Mouse (Mus musculus): ENCODE results near the gene Ankub1. TPM values are rescaled to one million over a fixed set of nuclear protein-coding genes. Genes with fewer than 3 reads are reported as not detected.

Gene Ankub1
- total RNA-seq, 2 experiments from 2014 or later = 1.1 to 1.3 TPM

DNA sequence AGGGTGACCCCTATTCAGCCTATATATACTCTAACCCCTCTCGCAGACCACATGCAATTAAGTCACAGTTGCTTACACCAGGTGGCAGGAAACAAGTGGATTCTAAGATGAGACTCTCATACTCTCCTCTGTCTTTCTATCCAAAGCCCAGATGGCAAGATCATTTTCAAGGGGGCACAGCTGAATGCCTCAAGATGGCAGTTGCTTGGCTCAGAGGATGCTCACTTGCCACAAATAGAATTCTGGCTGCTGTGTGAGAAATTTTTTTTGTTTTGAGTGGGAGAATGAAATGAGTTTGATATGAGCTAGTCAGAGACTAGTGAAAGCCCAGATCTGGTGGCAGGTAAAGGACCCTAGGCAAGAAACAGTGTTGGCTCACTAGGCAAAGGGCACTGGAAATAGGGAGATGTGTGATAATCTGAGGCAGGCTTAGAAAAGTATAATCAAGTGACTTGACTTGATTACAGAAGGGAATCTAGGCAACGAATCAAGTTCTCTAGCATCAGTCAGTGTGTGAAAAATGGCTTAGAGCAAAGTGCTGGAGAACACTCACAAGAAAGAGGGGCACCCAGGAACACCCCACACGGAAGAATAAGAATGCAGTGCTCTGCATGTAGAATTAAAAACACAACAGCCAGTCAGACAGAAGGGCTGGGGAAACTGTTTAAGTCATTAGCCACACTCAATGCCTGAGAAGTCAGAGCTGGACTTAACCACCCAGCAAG is 57.7 kb downstream of the Ankub1 start:
- Histone ChIP-seq H3K27ac (no peak overlapping the region), H3K4me3 (no peak overlapping the region)
- TF ChIP-seq CTCF (IDR thresholded peaks at IDR 0.05) = no peak
- intact Hi-C loops (cut with DNase I) = no loop called here
- DNase-seq (ENCODE audit: extremely low spot score in 1 of 2, low spot score in 2 of 2) = no peak

DNA sequence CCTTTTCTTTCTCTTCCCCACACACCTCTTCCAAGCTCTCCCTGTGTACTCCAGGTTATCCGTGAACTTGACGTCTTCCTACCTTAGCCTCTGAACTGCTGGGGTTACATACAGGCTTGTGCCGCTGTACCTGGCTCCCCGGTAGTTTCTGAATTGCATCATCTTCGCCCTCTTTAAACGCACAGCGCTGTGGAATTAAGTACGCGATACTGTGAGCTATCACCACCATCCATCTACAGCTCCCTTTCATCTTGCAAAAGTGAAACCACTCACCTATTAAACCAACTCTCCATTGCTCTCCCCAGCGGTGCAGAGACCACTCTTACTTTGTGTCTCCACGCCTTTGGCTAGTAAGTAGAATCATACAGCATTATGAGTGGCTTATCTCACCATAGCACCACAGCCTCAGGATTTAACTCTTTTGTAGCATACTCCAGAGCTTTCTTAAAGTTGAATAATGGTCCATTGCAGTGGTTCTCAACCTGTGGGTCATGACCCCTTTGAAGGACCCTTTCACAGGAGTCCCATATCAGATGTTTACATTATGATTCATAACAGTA is 65.6 kb downstream of the Ankub1 start:
- H3K27ac ChIP-seq = no peak overlapping the region
- intact Hi-C loops (cut with DNase I) = loop anchor here (5.0 kb wide), 1 partner anchor 360 kb away; no protein-coding TSS in a partner anchor
- no peak overlapping the region for H3K4me3 ChIP-seq
- no peak for DNase-seq (ENCODE audit: extremely low spot score in 1 of 2, low spot score in 2 of 2)
- no peak for TF ChIP-seq CTCF (IDR thresholded peaks at IDR 0.05)

DNA sequence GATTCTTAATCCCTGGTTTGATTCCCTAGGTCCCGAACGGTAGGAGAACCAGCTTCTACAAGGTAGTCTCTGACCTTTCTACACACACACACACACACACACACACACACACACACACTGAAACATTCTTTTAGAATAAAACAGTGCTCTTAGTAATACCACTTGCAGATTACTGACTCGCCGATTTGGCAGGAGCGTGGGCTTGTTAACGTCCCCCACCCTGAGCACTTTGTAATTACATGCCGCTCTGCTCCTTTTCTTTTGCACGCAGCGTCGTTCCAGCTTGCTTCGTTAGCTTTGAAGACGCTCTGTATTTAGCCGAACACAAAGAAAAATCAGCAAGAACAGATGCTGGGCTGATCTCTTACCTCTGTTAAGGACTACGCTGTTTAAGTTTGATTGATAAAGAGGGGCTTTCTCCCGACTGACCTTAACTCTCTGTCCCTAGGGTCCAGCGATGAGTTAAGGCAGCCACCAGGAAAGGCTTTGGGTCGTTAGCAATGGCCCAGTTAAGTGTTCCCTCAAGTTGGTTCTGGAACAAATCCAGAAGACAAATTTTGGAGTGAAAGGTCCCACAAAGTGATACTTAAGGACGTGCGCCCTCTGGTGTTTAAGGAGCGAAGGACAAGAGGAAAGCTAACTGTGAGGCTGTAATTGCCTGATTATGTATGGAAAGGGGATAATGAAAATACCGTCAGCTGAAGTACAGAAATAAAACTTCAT is 67.2 kb downstream of the Ankub1 start:
- intact Hi-C loops (cut with DNase I) = loop anchor here (1.0 to 5.0 kb wide), 3 partner anchors 154 to 358 kb away; no protein-coding TSS in a partner anchor
- Histone ChIP-seq H3K27ac (no peak overlapping the region), H3K4me3 (peak overlapping the region; percentile 44)
- peak; percentile 80 for TF ChIP-seq CTCF (IDR thresholded peaks at IDR 0.05)
- DNase-seq (ENCODE audit: extremely low spot score in 1 of 2, low spot score in 2 of 2) = peak; percentile 58 to 64

DNA sequence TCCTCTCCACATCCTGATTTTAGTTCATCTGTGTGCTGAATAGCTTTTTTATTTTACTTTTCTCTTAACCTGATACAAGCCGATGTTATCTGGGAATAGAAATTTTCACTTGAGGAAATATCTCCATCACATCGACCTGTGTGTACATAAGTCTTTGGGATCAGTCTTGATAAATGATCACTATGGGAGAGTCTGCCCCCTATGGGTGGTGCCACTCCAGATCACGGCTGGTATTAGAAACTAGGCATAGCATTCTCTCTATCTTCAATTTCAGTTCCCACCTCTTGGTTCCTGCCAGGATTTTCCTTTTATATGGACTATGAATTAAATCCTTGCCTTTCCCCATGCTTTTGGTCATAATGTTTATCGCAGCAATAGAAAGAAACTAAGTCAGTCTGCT is 72.9 kb downstream of the Ankub1 start:
- Histone ChIP-seq H3K4me3 (no peak overlapping the region), H3K27ac (no peak overlapping the region)
- intact Hi-C loops (cut with DNase I) = loop anchor here (2.0 kb wide), 1 partner anchor 43 kb away; no protein-coding TSS in a partner anchor
- no peak for DNase-seq (ENCODE audit: extremely low spot score in 1 of 2, low spot score in 2 of 2)
- TF ChIP-seq CTCF (IDR thresholded peaks at IDR 0.05) = peak; percentile 51

DNA sequence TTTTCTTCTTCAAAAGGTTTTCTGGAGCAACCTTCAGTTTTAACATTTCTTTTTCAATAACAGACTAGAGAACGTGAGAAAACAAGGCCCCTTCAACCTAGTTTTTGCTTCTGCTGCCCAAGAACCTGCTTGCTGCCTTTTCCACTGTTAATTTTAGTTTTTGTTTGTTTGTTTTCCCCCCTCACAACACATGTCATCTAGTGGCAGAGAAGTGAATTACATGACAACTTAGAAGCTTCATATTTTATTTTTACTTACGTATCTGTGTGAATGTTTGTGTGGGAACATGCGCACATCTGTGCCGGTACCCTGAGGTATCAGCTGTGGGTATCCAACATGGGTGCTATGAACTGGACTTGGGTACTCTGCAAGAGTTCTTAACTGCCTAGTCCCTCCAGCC is 76.9 kb downstream of the Ankub1 start:
- TF ChIP-seq CTCF (IDR thresholded peaks at IDR 0.05) = peak; percentile 47
- DNase-seq (ENCODE audit: extremely low spot score in 1 of 2, low spot score in 2 of 2) = no peak
- intact Hi-C loops (cut with DNase I) = no loop called here
- H3K4me3 ChIP-seq = no peak overlapping the region
- no peak overlapping the region for H3K27ac ChIP-seq

DNA sequence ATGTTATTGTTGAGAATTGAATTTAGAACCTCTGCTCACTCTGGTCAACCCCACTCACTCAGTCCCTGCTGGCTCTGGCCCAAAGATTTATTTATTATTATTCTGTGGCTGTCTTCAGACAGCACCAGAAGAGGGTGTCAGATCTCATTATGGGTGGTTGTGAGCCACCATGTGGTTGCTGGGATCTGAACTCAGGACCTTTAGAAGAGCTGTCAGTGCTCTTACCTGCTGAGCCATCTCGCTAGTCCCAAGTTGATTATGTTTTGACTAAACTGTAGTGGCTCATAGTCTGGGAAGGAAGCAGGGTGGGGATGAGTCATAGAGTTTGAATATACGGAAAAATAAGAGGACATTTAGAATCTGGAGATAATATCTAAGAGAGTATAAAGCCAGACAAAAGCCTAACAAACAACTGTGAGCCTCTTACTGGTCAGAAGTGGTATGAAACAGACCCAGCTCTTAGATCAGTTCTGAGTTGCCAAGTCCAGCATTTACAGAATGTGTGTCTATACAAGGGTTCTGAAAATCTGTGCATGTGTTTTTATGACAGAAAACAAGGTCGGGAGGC is 80.1 kb downstream of the Ankub1 start:
- intact Hi-C loops (cut with DNase I) = no loop called here
- no peak for DNase-seq (ENCODE audit: extremely low spot score in 1 of 2, low spot score in 2 of 2)
- no peak overlapping the region for H3K27ac ChIP-seq
- no peak for TF ChIP-seq CTCF (IDR thresholded peaks at IDR 0.05)
- H3K4me3 ChIP-seq = no peak overlapping the region

DNA sequence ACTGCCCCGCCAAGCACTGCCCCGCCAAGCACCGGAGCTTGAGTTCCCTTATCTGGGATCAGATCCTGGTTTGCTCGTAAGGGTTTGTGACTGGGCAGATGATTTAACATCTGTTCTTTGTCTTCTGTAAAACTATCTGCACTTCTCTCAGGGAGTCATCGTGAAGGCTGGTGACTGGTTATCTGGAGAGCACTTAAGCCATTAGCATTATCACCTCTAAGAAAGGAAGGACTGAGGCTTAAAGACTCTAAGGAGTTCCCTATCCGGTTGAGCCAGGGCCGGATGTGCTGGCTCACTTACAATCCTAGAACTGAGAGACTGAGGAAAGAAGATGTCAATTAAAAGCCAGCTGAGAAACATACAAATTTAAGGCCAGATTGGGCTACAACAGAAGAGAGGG is 80.8 kb downstream of the Ankub1 start:
- DNase-seq (ENCODE audit: extremely low spot score in 1 of 2, low spot score in 2 of 2) = no peak
- intact Hi-C loops (cut with DNase I) = no loop called here
- TF ChIP-seq CTCF (IDR thresholded peaks at IDR 0.05) = no peak
- Histone ChIP-seq H3K4me3 (no peak overlapping the region), H3K27ac (no peak overlapping the region)

Small RNAs within 50 kb of the gene (microRNA-seq; reads per million reads assigned to microRNA genes)
- gene Mir6377 = 0 reads per million in 2 experiments

Other genes with a start within 250 kb of the Ankub1 start
- 10 to 100 TPM; 12.0 to 12.4 TPM for gene Wwtr1, start 116.9 kb downstream of the Ankub1 start, total RNA-seq (2021)
- gene Commd2, start 41.1 kb downstream of the Ankub1 start, total RNA-seq (2021) = 10 to 100 TPM; 21.8 to 22.9 TPM
- 10 to 100 TPM; 93.7 to 94.2 TPM for gene Rnf13, start 43.3 kb upstream of the Ankub1 start, total RNA-seq (2021)
- gene Pfn2, start 155.3 kb upstream of the Ankub1 start, total RNA-seq (2021) = 100 to 1,000 TPM; 463 to 512 TPM